Mouse (Mus musculus): ENCODE results near the gene Gzmb. TPM values are rescaled to one million over a fixed set of nuclear protein-coding genes. Genes with fewer than 3 reads are reported as not detected.
"Not testable (repeated sequence)": the region's sequence is repeated elsewhere in the genome, so short reads cannot be mapped to it uniquely, and the experiment has no call there.

Gene Gzmb
- polyA plus RNA-seq, 1 experiment from 2014 or later, result not detected

- Histone ChIP-seq H3K36me3 (no peaks in the 10 kb centered on the region), H3K4me1 (replicated peaks) (no peaks in the 10 kb centered on the region), H3K27me3 (no peaks in the 10 kb centered on the region), H3K4me3 (no peak overlapping the region), H3K9ac (no peak overlapping the region), H3K9me3 (no peaks in the 10 kb centered on the region), H3K27ac (no peak overlapping the region), H3K4me2 (no peak overlapping the region)
- WGBS, result 70% methylated on average over 5 of the region's 5 CpGs
- ATAC-seq (ENCODE audit: low FRiP score), result no peak
These were observed 19.0 kb upstream of the Gzmb start for GRCm38 (mm10) chr14:56281090-56281489.

- WGBS, result 52% methylated on average over 7 of the region's 7 CpGs
- ATAC-seq (ENCODE audit: low FRiP score), result not testable (repeated sequence)
These were observed 16.6 kb upstream of the Gzmb start for GRCm38 (mm10) chr14:56278691-56279090.

GRCm38 (mm10) chr14:56276096-56276495 is 14.0 kb upstream of the Gzmb start:
- H3K4me2 ChIP-seq; H3K4me1 ChIP-seq (replicated peaks); ATAC-seq (ENCODE audit: low FRiP score); H3K27me3 ChIP-seq; H3K9ac ChIP-seq; H3K4me3 ChIP-seq; H3K9me3 ChIP-seq; H3K27ac ChIP-seq; H3K36me3 ChIP-seq: not testable (repeated sequence)
- 82% methylated on average over 7 of the region's 7 CpGs for WGBS

More at GRCm38 (mm10) chr14:56278691-56279090, 16.6 kb upstream of the Gzmb start:
- H3K36me3 ChIP-seq; H3K4me2 ChIP-seq; H3K9ac ChIP-seq; H3K4me1 ChIP-seq (replicated peaks); H3K27ac ChIP-seq; H3K4me3 ChIP-seq; H3K9me3 ChIP-seq; H3K27me3 ChIP-seq: not testable (repeated sequence)

GRCm38 (mm10) chr14:56266109-56266508 is 4.0 kb upstream of the Gzmb start:
- Histone ChIP-seq H3K4me3 (no peak overlapping the region), H3K4me1 (replicated peaks) (no peaks in the 10 kb centered on the region), H3K9ac (no peak overlapping the region), H3K27ac (no peak overlapping the region), H3K4me2 (no peak overlapping the region), H3K36me3 (no peaks in the 10 kb centered on the region), H3K9me3 (no peaks in the 10 kb centered on the region), H3K27me3 (no peaks in the 10 kb centered on the region)
- ATAC-seq (ENCODE audit: low FRiP score), result no peak
- 94% methylated on average over 1 of the region's 1 CpGs for WGBS

GRCm38 (mm10) chr14:56240409-56240808 is 21.7 kb downstream of the Gzmb start:
- Histone ChIP-seq H3K4me1 (replicated peaks) (no peaks in the 10 kb centered on the region), H3K4me2 (no peak overlapping the region), H3K9ac (no peak overlapping the region), H3K9me3 (no peaks in the 10 kb centered on the region), H3K4me3 (no peak overlapping the region), H3K36me3 (no peaks in the 10 kb centered on the region), H3K27ac (no peak overlapping the region), H3K27me3 (no peaks in the 10 kb centered on the region)
- no peak for ATAC-seq (ENCODE audit: low FRiP score)

- Histone ChIP-seq H3K9me3 (no peaks in the 10 kb centered on the region), H3K27me3 (no peaks in the 10 kb centered on the region), H3K4me2 (no peak within 1 kb of the TSS), H3K27ac (no peak within 1 kb of the TSS), H3K4me1 (replicated peaks) (no peaks in the 10 kb centered on the region), H3K9ac (no peak within 1 kb of the TSS), H3K4me3 (no peak within 1 kb of the TSS), H3K36me3 (no peaks in the 10 kb centered on the region)
- 91% methylated on average over 2 of the region's 2 CpGs for WGBS
- no peak for ATAC-seq (ENCODE audit: low FRiP score)
These were observed 27.5 kb downstream of the Gzmb start, which contains the start of gene Gzmc for GRCm38 (mm10) chr14:56234556-56234955. Gene Gzmc, minus strand, starts transcription at chr14:56234656.

- no peak for ATAC-seq (ENCODE audit: low FRiP score)
- no peaks in the 10 kb centered on the region for H3K36me3 ChIP-seq
- no peak within 1 kb of the TSS for H3K4me2 ChIP-seq
- H3K9ac ChIP-seq, result no peak within 1 kb of the TSS
- no peak within 1 kb of the TSS for H3K4me3 ChIP-seq
- 87% methylated on average over 4 of the region's 4 CpGs for WGBS
- no peaks in the 10 kb centered on the region for H3K4me1 ChIP-seq (replicated peaks)
- H3K9me3 ChIP-seq, result no peaks in the 10 kb centered on the region
- H3K27ac ChIP-seq, result no peak within 1 kb of the TSS
- H3K27me3 ChIP-seq, result no peaks in the 10 kb centered on the region
These were observed 50.7 kb downstream of the Gzmb start, which contains the start of gene Gzmf for GRCm38 (mm10) chr14:56211317-56211716. Gene Gzmf, minus strand, starts transcription at chr14:56211417.

Other genes with a start within 250 kb of the Gzmb start
- gene Mcpt1, start 244.3 kb downstream of the Gzmb start, polyA plus RNA-seq (2015; fragmentation: Nextera tagmentation; extraction: Ambion mirVana), result not detected in 2 replicates
- not detected in 2 replicates for gene Mcpt9, start 231.8 kb downstream of the Gzmb start, polyA plus RNA-seq (2015; fragmentation: Nextera tagmentation; extraction: Ambion mirVana)
- not detected in 2 replicates for gene Mcpt2, start 220.2 kb downstream of the Gzmb start, polyA plus RNA-seq (2015; fragmentation: Nextera tagmentation; extraction: Ambion mirVana)
- gene Mcpt4, start 199.9 kb downstream of the Gzmb start, polyA plus RNA-seq (2015; fragmentation: Nextera tagmentation; extraction: Ambion mirVana), result not detected in 2 replicates
- gene Mcpt8, start 177.0 kb downstream of the Gzmb start, polyA plus RNA-seq (2015; fragmentation: Nextera tagmentation; extraction: Ambion mirVana), result not detected in 2 replicates
- not detected in 2 replicates for gene Ctsg, start 159.7 kb downstream of the Gzmb start, polyA plus RNA-seq (2015; fragmentation: Nextera tagmentation; extraction: Ambion mirVana)
- gene Gzme, start 141.6 kb downstream of the Gzmb start, polyA plus RNA-seq (2015; fragmentation: Nextera tagmentation; extraction: Ambion mirVana), result not detected in 2 replicates
- not detected in 2 replicates for gene Gzmd, start 129.7 kb downstream of the Gzmb start, polyA plus RNA-seq (2015; fragmentation: Nextera tagmentation; extraction: Ambion mirVana)
- not detected in 2 replicates for gene Gzmg, start 102.7 kb downstream of the Gzmb start, polyA plus RNA-seq (2015; fragmentation: Nextera tagmentation; extraction: Ambion mirVana)
- not detected in 2 replicates for gene Gzmn, start 87.7 kb downstream of the Gzmb start, polyA plus RNA-seq (2015; fragmentation: Nextera tagmentation; extraction: Ambion mirVana)
- gene Gzmf, start 50.8 kb downstream of the Gzmb start, polyA plus RNA-seq (2015; fragmentation: Nextera tagmentation; extraction: Ambion mirVana), result not detected in 2 replicates
- gene Gzmc, start 27.6 kb downstream of the Gzmb start, polyA plus RNA-seq (2015; fragmentation: Nextera tagmentation; extraction: Ambion mirVana), result not detected in 2 replicates
- 0.09 TPM in 2 replicates for gene Atp12a, start 102.8 kb upstream of the Gzmb start, polyA plus RNA-seq (2015; fragmentation: Nextera tagmentation; extraction: Ambion mirVana)
- gene Rnf17, start 140.3 kb upstream of the Gzmb start, polyA plus RNA-seq (2015; fragmentation: Nextera tagmentation; extraction: Ambion mirVana), result 1.3 and 1.5 TPM in 2 replicates

Data from hindbrain, embryonic 13.5 days (tissue).